ENCODE assay signal across 12 mouse cellular contexts in the genomic region with DNA sequence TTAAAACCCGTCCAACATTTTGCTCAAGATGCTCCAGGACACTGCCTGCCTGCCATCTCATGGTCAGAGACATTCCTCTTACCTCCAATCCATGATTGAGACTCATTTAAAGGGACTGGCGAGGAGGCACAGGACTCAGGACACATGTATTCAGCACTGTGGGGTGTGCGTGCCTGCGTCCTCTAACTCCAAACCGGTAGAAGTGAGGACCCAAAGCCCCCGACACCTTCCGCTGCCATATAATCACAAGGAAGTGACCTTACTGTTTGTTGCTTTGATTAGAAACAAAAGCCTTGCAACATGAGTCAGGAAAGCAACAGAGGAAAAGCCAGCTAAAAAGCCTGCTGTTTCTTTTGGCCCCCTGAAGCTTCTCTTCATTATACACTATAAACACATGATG.
DNase-seq lines count a peak whose midpoint lies in the region; ATAC-seq and TF ChIP-seq lines count a peak whose summit lies in the region.
"Had no signal": no experiment of that assay in that cellular context is flagged by ENCODE, and none has a peak within 500 bp of the region (broad histone marks: within the 10 kb centered on the region; RNA-seq: fewer than 3 reads in every experiment).

No protein-coding gene starts in this region.

- H3K36me3 ChIP-seq in kidney, embryonic 15.5 days: no peaks in the 10 kb centered on the region
- no peaks in the 10 kb centered on the region for H3K36me3 ChIP-seq in hindbrain, embryonic 13.5 days
- H3K36me3 ChIP-seq: hindbrain, embryonic 15.5 days; stomach, embryonic 15.5 days had no signal

- peak overlapping the region; percentile 38 for H3K4me2 ChIP-seq in kidney, embryonic 15.5 days
- H3K4me2 ChIP-seq in hindbrain, embryonic 13.5 days: no peak overlapping the region
- H3K4me2 ChIP-seq: stomach, embryonic 15.5 days had no signal

- peak overlapping the region; percentile 23; the same call in 1 of the 2 replicates for H3K4me3 ChIP-seq in kidney, embryonic 15.5 days (replicated peaks)
- H3K4me3 ChIP-seq in bone marrow macrophage, adult 2 months (ENCODE audit: insufficient read depth, low read length): no peak overlapping the region
- peak overlapping the region; percentile 6; the same call in 1 of the 2 replicates for H3K4me3 ChIP-seq in cortical plate, adult 2 months (ENCODE audit: insufficient read depth, low read length)
- no peak overlapping the region for H3K4me3 ChIP-seq in hindbrain, embryonic 13.5 days
- H3K4me3 ChIP-seq: erythroblast, embryonic 14.5 days; hindbrain, embryonic 15.5 days; stomach, embryonic 15.5 days had no signal

- H3K27me3 ChIP-seq in kidney, embryonic 15.5 days: no peaks in the 10 kb centered on the region
- no peaks in the 10 kb centered on the region for H3K27me3 ChIP-seq in hindbrain, embryonic 13.5 days
- H3K27me3 ChIP-seq: hindbrain, embryonic 15.5 days; stomach, embryonic 15.5 days had no signal

- no peak for TF ChIP-seq CTCF in bone marrow macrophage, adult 2 months (IDR thresholded peaks at IDR 0.05; ENCODE audit: low read depth, low read length)
- no peak for TF ChIP-seq CTCF in cortical plate, adult 2 months (IDR thresholded peaks at IDR 0.05; ENCODE audit: extremely low read depth, insufficient read depth, low read length)

- peaks cover 28% of the 10 kb centered on the region for H3K4me1 ChIP-seq in kidney, embryonic 15.5 days
- H3K4me1 ChIP-seq in bone marrow macrophage, adult 2 months (ENCODE audit: control insufficient read depth, insufficient read depth, low read length): peaks cover 84% of the 10 kb centered on the region
- H3K4me1 ChIP-seq in cortical plate, adult 2 months (ENCODE audit: control insufficient read depth, insufficient read depth, low read length): no peaks in the 10 kb centered on the region; the same call in 1 of the 2 replicates
- H3K4me1 ChIP-seq in hindbrain, embryonic 13.5 days (replicated peaks): peaks cover 25% of the 10 kb centered on the region
- H3K4me1 ChIP-seq: stomach, embryonic 15.5 days had no signal

- H3K27ac ChIP-seq in kidney, embryonic 15.5 days: peak overlapping the region; percentile 74; the same call in 1 of the 2 replicates
- H3K27ac ChIP-seq in bone marrow macrophage, adult 2 months (ENCODE audit: insufficient read depth, low read depth, low read length): peak overlapping the region; percentile 100
- H3K27ac ChIP-seq in cortical plate, adult 2 months (ENCODE audit: insufficient read depth, low read length): peak overlapping the region; percentile 74; the same call in 1 of the 2 replicates
- 0 out of 2 replicates have a peak overlapping the region, but pooled peaks have one; percentile 9 for H3K27ac ChIP-seq in hindbrain, embryonic 13.5 days

- no peak for DNase-seq in kidney, adult 11 months
- no peak for DNase-seq in adrenal gland, adult 2 months
- DNase-seq in testis, postnatal 14 days (ENCODE audit: low spot score): no peak
- DNase-seq in cerebellum, adult 8-10 months: no peak
- DNase-seq: cerebellum, adult 11-12 months had no signal

- no peak overlapping the region for H3K9ac ChIP-seq in kidney, embryonic 15.5 days
- H3K9ac ChIP-seq in hindbrain, embryonic 13.5 days: no peak overlapping the region
- H3K9ac ChIP-seq: hindbrain, embryonic 15.5 days; stomach, embryonic 15.5 days had no signal

- no peak for ATAC-seq in kidney, embryonic 15.5 days (replicated peaks; ENCODE audit: low FRiP score)
- no peak for ATAC-seq in hindbrain, embryonic 13.5 days (ENCODE audit: low FRiP score)

- H3K9me3 ChIP-seq in kidney, embryonic 15.5 days (replicated peaks): no peaks in the 10 kb centered on the region
- H3K9me3 ChIP-seq in hindbrain, embryonic 13.5 days: no peaks in the 10 kb centered on the region
- H3K9me3 ChIP-seq: hindbrain, embryonic 15.5 days; stomach, embryonic 15.5 days had no signal

- WGBS in kidney, embryonic 15.5 days: 55% methylated on average over 7 of the region's 7 CpGs
- 61% methylated on average over 7 of the region's 7 CpGs for WGBS in hindbrain, embryonic 13.5 days

- no peak for TF ChIP-seq POLR2A in bone marrow macrophage, adult 2 months (IDR thresholded peaks at IDR 0.05; ENCODE audit: borderline replicate concordance, low read depth, low read length)
- no peak for TF ChIP-seq POLR2A in cortical plate, adult 2 months (IDR thresholded peaks at IDR 0.05; ENCODE audit: extremely low read depth, insufficient read depth, low read length)

Comparison
In these comparisons a context has a peak if more than half of its experiments do, and no peak if none do; other contexts are left out.
1. H3K27ac ChIP-seq: peak in every context shown above with its lines; median percentile 100 in bone marrow macrophage, adult 2 months; 74 in kidney, embryonic 15.5 days; 74 in cortical plate, adult 2 months; 9 in hindbrain, embryonic 13.5 days.
2. H3K4me3 ChIP-seq: peak in kidney, embryonic 15.5 days (single experiment) and cortical plate, adult 2 months (single experiment); none in bone marrow macrophage, adult 2 months (single experiment) and hindbrain, embryonic 13.5 days (single experiment).